Comparison of ENCODE assay signal across 10 mouse cellular contexts in genomic region chr13:34814161-34815056, GRCm38 (mm10).
DNase-seq lines count a peak whose midpoint lies in the region; ATAC-seq and TF ChIP-seq lines count a peak whose summit lies in the region.
"Had no signal": no experiment of that assay in that cellular context is flagged by ENCODE, and none has a peak within 500 bp of the region (broad histone marks: within the 10 kb centered on the region; RNA-seq: fewer than 3 reads in every experiment).

No protein-coding gene starts in this region.

- H3K79me2 ChIP-seq in myocyte (ENCODE audit: control insufficient read depth, insufficient read depth), result no peaks in the 10 kb centered on the region

- DNase-seq in gastrocnemius, postnatal 14 days, result peak; percentile 62
- no peak for DNase-seq in gastrocnemius, adult 18-20 months (ENCODE audit: low spot score)
- peak; percentile 40 for DNase-seq in embryo, embryonic 11.5 days (ENCODE audit: low read depth, low spot score)
- peak; percentile 49 for DNase-seq in heart, postnatal 0 days (ENCODE audit: low spot score)
- peak; percentile 78 for DNase-seq in limb, embryonic 11.5 days (ENCODE audit: low spot score)
- DNase-seq in ovary, postnatal 36 days (ENCODE audit: low spot score), result no peak
- DNase-seq in urinary bladder, postnatal 14 days (ENCODE audit: low spot score), result no peak

- TF ChIP-seq POLR2A in myocyte (IDR thresholded peaks at IDR 0.05; ENCODE audit: insufficient read length, low read depth), result no peak

- no peaks in the 10 kb centered on the region for H3K27me3 ChIP-seq in heart, postnatal 0 days (ENCODE audit: control insufficient read depth, insufficient read depth, low read length)
- H3K27me3 ChIP-seq in limb, embryonic 11.5 days (ENCODE audit: control insufficient read depth, insufficient read depth, low read length), result no peaks in the 10 kb centered on the region
- H3K27me3 ChIP-seq in myocyte (ENCODE audit: control insufficient read depth, insufficient read depth, insufficient read length), result no peaks in the 10 kb centered on the region
- H3K27me3 ChIP-seq: CH12.LX had no signal

- no peak overlapping the region for H3ac ChIP-seq in myocyte (ENCODE audit: control insufficient read depth, insufficient read length)

- peaks cover 12% of the 10 kb centered on the region for H3K4me1 ChIP-seq in heart, postnatal 0 days (ENCODE audit: control insufficient read depth, insufficient read depth)
- peaks cover 8% of the 10 kb centered on the region; the same call in 1 of the 2 replicates for H3K4me1 ChIP-seq in limb, embryonic 11.5 days (ENCODE audit: control insufficient read depth, insufficient read depth, low read length)

- peak overlapping the region; percentile 61 for H3K27ac ChIP-seq in heart, postnatal 0 days (ENCODE audit: low read depth)
- peak overlapping the region; percentile 71 for H3K27ac ChIP-seq in limb, embryonic 11.5 days (replicated peaks; ENCODE audit: low read depth, low read length)
- H3K27ac ChIP-seq: heart, adult 2 months had no signal

- no peak for TF ChIP-seq EP300 in heart, postnatal 0 days (IDR thresholded peaks at IDR 0.05; ENCODE audit: low read depth)

- no peak overlapping the region for H3K4me3 ChIP-seq in heart, postnatal 0 days (ENCODE audit: low read depth, low read length)
- H3K4me3 ChIP-seq in limb, embryonic 11.5 days (ENCODE audit: low read depth, low read length), result no peak overlapping the region
- no peak overlapping the region for H3K4me3 ChIP-seq in myocyte
- H3K4me3 ChIP-seq: heart, adult 2 months had no signal

- peak overlapping the region; percentile 38; the same call in 1 of the 2 replicates for H3K9ac ChIP-seq in heart, postnatal 0 days (replicated peaks; ENCODE audit: low read depth, low read length)
- no peak overlapping the region for H3K9ac ChIP-seq in limb, embryonic 11.5 days (ENCODE audit: low read length)

- no peak for TF ChIP-seq CTCF in heart, postnatal 0 days (IDR thresholded peaks at IDR 0.05; ENCODE audit: low read depth)

- intact Hi-C loops in gastrocnemius, postnatal 14 days (cut with DNase I; ENCODE audit: low total_unique reads), result loop anchor here (2.0 kb wide), 1 partner anchor 78 kb away; no protein-coding TSS in a partner anchor

- H3K9me3 ChIP-seq in heart, postnatal 0 days (replicated peaks; ENCODE audit: control insufficient read depth, low read length), result no peaks in the 10 kb centered on the region; the same call in 1 of the 2 replicates
- H3K9me3 ChIP-seq in limb, embryonic 11.5 days (ENCODE audit: control insufficient read depth, low read length), result no peaks in the 10 kb centered on the region

- H3K4me2 ChIP-seq in heart, postnatal 0 days (ENCODE audit: low read depth, low read length), result peak overlapping the region; percentile 43
- 0 out of 2 replicates have a peak overlapping the region, but pooled peaks have one; percentile 15 for H3K4me2 ChIP-seq in limb, embryonic 11.5 days (ENCODE audit: low read depth, severe bottlenecking)
- peak overlapping the region; percentile 31 for H3K4me2 ChIP-seq in myocyte (ENCODE audit: low read depth)

- ATAC-seq in heart, postnatal 0 days (ENCODE audit: insufficient read depth, low read depth), result peak; percentile 69
- peak; percentile 82 for ATAC-seq in limb, embryonic 11.5 days (ENCODE audit: insufficient number of reproducible peaks, low FRiP score, low TSS enrichment, low read depth)

- H3K36me3 ChIP-seq in heart, postnatal 0 days (replicated peaks; ENCODE audit: control insufficient read depth, insufficient read depth, low read length), result no peaks in the 10 kb centered on the region
- no peaks in the 10 kb centered on the region for H3K36me3 ChIP-seq in limb, embryonic 11.5 days (ENCODE audit: control insufficient read depth, insufficient read depth, low read length)
- no peaks in the 10 kb centered on the region for H3K36me3 ChIP-seq in myocyte (ENCODE audit: control insufficient read depth, insufficient read depth)

- 6% methylated on average over 18 of the region's 18 CpGs for WGBS in heart, postnatal 0 days
- 27% methylated on average over 18 of the region's 18 CpGs for WGBS in limb, embryonic 11.5 days

TF ChIP-seq in myocyte, 11 proteins besides CTCF, POLR2A, EP300 and RAD21:
- TF ChIP-seq REST (IDR thresholded peaks at IDR 0.05; ENCODE audit: insufficient read depth, insufficient read length) (no peak), MYOG (IDR thresholded peaks at IDR 0.05; ENCODE audit: control insufficient read depth in 1 of 3, insufficient read depth in 1 of 3, insufficient read length in 2 of 3, low read depth in 2 of 3) (peak in 2 of 3 experiments; percentile 53 to 84), MYOD1 (IDR thresholded peaks at IDR 0.05; ENCODE audit: control insufficient read depth in 1 of 3, insufficient read length in 2 of 3, low read depth in 2 of 3) (peak in 2 of 3 experiments; percentile 16 to 42)

Comparison
In these comparisons a context has a peak if more than half of its experiments do, and no peak if none do; other contexts are left out.
1. DNase-seq: peak in gastrocnemius, postnatal 14 days (single experiment), embryo, embryonic 11.5 days (single experiment), heart, postnatal 0 days (single experiment) and limb, embryonic 11.5 days (single experiment); none in gastrocnemius, adult 18-20 months (single experiment), ovary, postnatal 36 days (single experiment) and urinary bladder, postnatal 14 days (single experiment).
2. Peak in every context shown above with its lines, with median percentiles within 50 percentile points of each other: H3K4me2 ChIP-seq.